Mouse (Mus musculus) forebrain, embryonic 15.5 days (tissue): ENCODE results near the gene Cops4. TPM values are rescaled to one million over a fixed set of nuclear protein-coding genes. Genes with fewer than 3 reads are reported as not detected.

ENCODE experiments used
- ATAC-seq: fragments of 200-750 bp; cut with Nextera tagmentation; replicated peaks from 2 replicates; pipeline ENCODE4 v1.8.0; 2017; ENCODE audit warnings: mild to moderate bottlenecking, moderate TSS enrichment, moderate library complexity
- H3K27ac ChIP-seq: fragments of 300-500 bp; sonication (generic); replicated peaks from 2 replicates; pipeline ENCODE4 v1.5.1; 2015; ENCODE audit warnings: mild to moderate bottlenecking, inconsistent platforms
- H3K27me3 ChIP-seq: fragments of 300-500 bp; sonication (generic); 2 replicates; pipeline ENCODE4 v1.6.1; 2015; ENCODE audit warnings: inconsistent platforms
- H3K36me3 ChIP-seq: fragments of 300-500 bp; sonication (generic); 2 replicates; pipeline ENCODE4 v1.6.1; 2015; ENCODE audit warnings: mild to moderate bottlenecking, inconsistent platforms
- H3K4me1 ChIP-seq: fragments of 300-500 bp; sonication (generic); 2 replicates; pipeline ENCODE4 v1.6.1; 2015; ENCODE audit warnings: inconsistent platforms
- H3K4me2 ChIP-seq: fragments of 300-500 bp; sonication (generic); replicated peaks from 2 replicates; pipeline ENCODE4 v1.6.1; 2015; ENCODE audit warnings: mild to moderate bottlenecking, inconsistent platforms
- H3K4me3 ChIP-seq: fragments of 300-500 bp; sonication (generic); 2 replicates; pipeline ENCODE4 v1.5.1; 2015; ENCODE audit warnings: mild to moderate bottlenecking, inconsistent platforms
- H3K9ac ChIP-seq: fragments of 300-500 bp; sonication (generic); replicated peaks from 2 replicates; pipeline ENCODE4 v1.6.1; 2015; ENCODE audit warnings: mild to moderate bottlenecking, inconsistent platforms
- H3K9me3 ChIP-seq: fragments of 300-500 bp; sonication (generic); 2 replicates; pipeline ENCODE4 v1.6.1; 2016; ENCODE audit warnings: inconsistent platforms
- WGBS: fragments of 180-500 bp; shearing (Covaris S2); methylation state at CpG from one replicate; pipeline ENCODE4 v1.1.7; 2015; ENCODE audit warnings: mixed read lengths; 5-methylcytosine and 5-hydroxymethylcytosine counted together
- microRNA-seq: library from miRNA; unstranded; fragments of <30 nt; microRNA quantifications from one replicate; pipeline ENCODE4, GENCODE M21; 2016
- polyA plus RNA-seq: library from polyadenylated mRNA; unstranded; fragments of >200 nt; fragmentation: Nextera tagmentation; extraction: Ambion mirVana; gene quantifications from 2 replicates; pipeline ENCODE4 v1.2.1, GENCODE M21; 2015

The Cops4 gene
- polyA plus RNA-seq, 1 experiment from 2014 or later, result 192 TPM

- H3K36me3 ChIP-seq, result no peaks in the 10 kb centered on the region
- H3K4me2 ChIP-seq, result no peak overlapping the region
- no peak for ATAC-seq
- WGBS, result 93% methylated on average over 5 of the region's 5 CpGs
- no peak overlapping the region for H3K4me3 ChIP-seq
- no peak overlapping the region for H3K9ac ChIP-seq
- H3K4me1 ChIP-seq, result no peaks in the 10 kb centered on the region
- H3K27me3 ChIP-seq, result no peaks in the 10 kb centered on the region
- no peak overlapping the region for H3K27ac ChIP-seq
- no peaks in the 10 kb centered on the region for H3K9me3 ChIP-seq
Measured at GRCm38 (mm10) chr5:100582435-100582826, 64.3 kb downstream of the Cops4 start.

- Histone ChIP-seq H3K4me2 (no peak overlapping the region), H3K27me3 (no peaks in the 10 kb centered on the region), H3K4me3 (no peak overlapping the region), H3K9ac (no peak overlapping the region), H3K27ac (no peak overlapping the region), H3K9me3 (no peaks in the 10 kb centered on the region), H3K36me3 (no peaks in the 10 kb centered on the region), H3K4me1 (no peaks in the 10 kb centered on the region)
- no peak for ATAC-seq
- WGBS, result 96% methylated on average over 7 of the region's 7 CpGs
Measured at GRCm38 (mm10) chr5:100583066-100583465, 65.0 kb downstream of the Cops4 start.

GRCm38 (mm10) chr5:100585206-100585644 is 67.1 kb downstream of the Cops4 start:
- no peak overlapping the region for H3K27ac ChIP-seq
- no peaks in the 10 kb centered on the region for H3K9me3 ChIP-seq
- H3K36me3 ChIP-seq, result no peaks in the 10 kb centered on the region
- H3K27me3 ChIP-seq, result no peaks in the 10 kb centered on the region
- 87% methylated on average over 8 of the region's 8 CpGs for WGBS
- no peak overlapping the region for H3K9ac ChIP-seq
- no peak overlapping the region for H3K4me2 ChIP-seq
- no peaks in the 10 kb centered on the region for H3K4me1 ChIP-seq
- ATAC-seq, result no peak
- H3K4me3 ChIP-seq, result no peak overlapping the region

- no peak for ATAC-seq
- Histone ChIP-seq H3K36me3 (no peaks in the 10 kb centered on the region), H3K27me3 (no peaks in the 10 kb centered on the region), H3K27ac (no peak overlapping the region), H3K4me3 (no peak overlapping the region), H3K9ac (no peak overlapping the region), H3K4me2 (no peak overlapping the region), H3K4me1 (no peaks in the 10 kb centered on the region), H3K9me3 (no peaks in the 10 kb centered on the region)
- 91% methylated on average over 3 of the region's 3 CpGs for WGBS
Measured at GRCm38 (mm10) chr5:100585657-100586056, 67.5 kb downstream of the Cops4 start.

GRCm38 (mm10) chr5:100587136-100587535 is 69.0 kb downstream of the Cops4 start:
- no peak for ATAC-seq
- 97% methylated on average over 7 of the region's 7 CpGs for WGBS
- H3K9ac ChIP-seq, result no peak overlapping the region
- no peaks in the 10 kb centered on the region for H3K9me3 ChIP-seq
- no peak overlapping the region for H3K4me3 ChIP-seq
- H3K36me3 ChIP-seq, result no peaks in the 10 kb centered on the region
- no peak overlapping the region for H3K4me2 ChIP-seq
- H3K27me3 ChIP-seq, result no peaks in the 10 kb centered on the region
- no peaks in the 10 kb centered on the region for H3K4me1 ChIP-seq
- no peak overlapping the region for H3K27ac ChIP-seq

GRCm38 (mm10) chr5:100587626-100588025 is 69.5 kb downstream of the Cops4 start:
- no peaks in the 10 kb centered on the region for H3K9me3 ChIP-seq
- H3K4me2 ChIP-seq, result no peak overlapping the region
- ATAC-seq, result no peak
- no peak overlapping the region for H3K4me3 ChIP-seq
- no peaks in the 10 kb centered on the region for H3K27me3 ChIP-seq
- WGBS, result 54% methylated on average over 2 of the region's 2 CpGs
- no peak overlapping the region for H3K9ac ChIP-seq
- no peaks in the 10 kb centered on the region for H3K4me1 ChIP-seq
- no peaks in the 10 kb centered on the region for H3K36me3 ChIP-seq
- H3K27ac ChIP-seq, result no peak overlapping the region

GRCm38 (mm10) chr5:100590505-100590904 is 72.4 kb downstream of the Cops4 start:
- 90% methylated on average over 5 of the region's 5 CpGs for WGBS
- Histone ChIP-seq H3K9me3 (no peaks in the 10 kb centered on the region), H3K9ac (no peak overlapping the region), H3K27ac (no peak overlapping the region), H3K36me3 (no peaks in the 10 kb centered on the region), H3K27me3 (no peaks in the 10 kb centered on the region), H3K4me1 (no peaks in the 10 kb centered on the region), H3K4me3 (no peak overlapping the region), H3K4me2 (no peak overlapping the region)
- no peak for ATAC-seq

GRCm38 (mm10) chr5:100594803-100595467 is 76.8 kb downstream of the Cops4 start:
- Histone ChIP-seq H3K36me3 (no peaks in the 10 kb centered on the region), H3K27me3 (no peaks in the 10 kb centered on the region), H3K4me1 (no peaks in the 10 kb centered on the region), H3K4me3 (no peak overlapping the region), H3K9ac (no peak overlapping the region), H3K9me3 (no peaks in the 10 kb centered on the region), H3K27ac (no peak overlapping the region), H3K4me2 (no peak overlapping the region)
- WGBS, result 81% methylated on average over 13 of the region's 13 CpGs
- no peak; the same call in 1 of the 2 replicates for ATAC-seq

GRCm38 (mm10) chr5:100595999-100596398 is 77.9 kb downstream of the Cops4 start:
- no peaks in the 10 kb centered on the region for H3K4me1 ChIP-seq
- no peaks in the 10 kb centered on the region for H3K9me3 ChIP-seq
- H3K4me2 ChIP-seq, result no peak overlapping the region
- no peak overlapping the region for H3K27ac ChIP-seq
- H3K9ac ChIP-seq, result no peak overlapping the region
- no peak overlapping the region for H3K4me3 ChIP-seq
- H3K27me3 ChIP-seq, result no peaks in the 10 kb centered on the region
- 89% methylated on average over 6 of the region's 6 CpGs for WGBS
- no peaks in the 10 kb centered on the region for H3K36me3 ChIP-seq
- no peak for ATAC-seq

Small RNA genes within 50 kb of the gene (microRNA-seq; reads per million reads assigned to microRNA genes)
- gene Gm23222, result not detected

Other genes with a start within 250 kb of the Cops4 start
- gene Sec31a, start 102.1 kb upstream of the Cops4 start, polyA plus RNA-seq, result 79.3 and 83.0 TPM in 2 replicates
- 8.3 and 10.0 TPM in 2 replicates for gene Lin54, start 17.7 kb upstream of the Cops4 start, polyA plus RNA-seq
- 0.27 and 0.56 TPM in 2 replicates for gene Plac8, start 53.9 kb downstream of the Cops4 start, polyA plus RNA-seq
- gene Coq2, start 156.8 kb downstream of the Cops4 start, polyA plus RNA-seq, result 44.1 and 46.2 TPM in 2 replicates
- 0.24 and 0.26 TPM in 2 replicates for gene Hpse, start 201.4 kb downstream of the Cops4 start, polyA plus RNA-seq